9 mouse cellular contexts compared by ENCODE assay signal in the genomic region with DNA sequence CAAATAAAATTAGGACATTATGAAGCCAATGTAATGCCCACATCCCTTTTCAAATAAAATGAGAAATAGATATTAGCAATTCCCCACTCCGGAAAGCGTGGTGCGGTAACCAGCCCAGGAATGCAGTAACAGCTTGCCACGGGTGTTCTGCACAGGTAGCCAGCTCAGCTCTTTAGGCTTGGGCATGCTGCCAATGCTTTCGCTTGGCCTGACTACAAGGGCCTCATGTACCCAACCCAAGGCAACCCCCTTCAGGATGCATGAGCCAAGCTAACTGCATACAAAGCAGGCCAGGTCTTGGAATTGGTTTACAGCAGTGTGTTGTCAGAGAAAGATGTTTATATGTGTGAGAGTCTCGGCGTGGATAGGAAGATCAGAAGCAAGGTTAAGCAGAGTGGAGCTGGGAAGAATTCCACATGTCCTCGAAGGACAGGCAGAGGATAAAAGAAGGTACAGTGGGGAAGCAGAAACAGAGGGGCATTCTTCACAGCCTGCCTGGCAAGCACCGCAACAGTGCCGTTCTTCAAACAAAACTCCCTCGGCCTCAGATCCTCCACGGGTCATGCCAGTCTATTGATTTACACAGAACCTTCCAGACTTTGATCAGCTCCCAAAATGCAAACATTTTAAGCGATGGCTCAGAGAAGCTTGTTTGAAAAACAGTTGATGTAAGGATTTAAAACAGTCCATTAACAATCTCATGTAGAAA.
DNase-seq lines count a peak whose midpoint lies in the region; ATAC-seq lines count a peak whose summit lies in the region.
"Had no signal": no experiment of that assay in that cellular context is flagged by ENCODE, and none has a peak within 500 bp of the region (broad histone marks: within the 10 kb centered on the region; RNA-seq: fewer than 3 reads in every experiment).

No protein-coding gene starts in this region.

- H3K36me3 ChIP-seq in kidney, embryonic 16.5 days (ENCODE audit: insufficient read depth, low read length): no peaks in the 10 kb centered on the region
- H3K36me3 ChIP-seq: liver, embryonic 13.5 days had no signal

- no peak overlapping the region for H3K9ac ChIP-seq in kidney, embryonic 16.5 days (replicated peaks; ENCODE audit: low read length)
- H3K9ac ChIP-seq: hindbrain, embryonic 14.5 days; liver, embryonic 13.5 days had no signal

- WGBS in kidney, embryonic 16.5 days: 57% methylated on average over 13 of the region's 13 CpGs

- no peak for ATAC-seq in kidney, embryonic 16.5 days (ENCODE audit: low FRiP score, low TSS enrichment)

- no peak overlapping the region for H3K27ac ChIP-seq in kidney, embryonic 16.5 days (ENCODE audit: low read length)
- H3K27ac ChIP-seq: hindbrain, embryonic 14.5 days; liver, embryonic 13.5 days had no signal

- H3K4me2 ChIP-seq in kidney, embryonic 16.5 days (replicated peaks; ENCODE audit: low read depth, low read length): no peak overlapping the region
- H3K4me2 ChIP-seq: hindbrain, embryonic 14.5 days; liver, embryonic 13.5 days had no signal

- H3K27me3 ChIP-seq in kidney, embryonic 16.5 days (ENCODE audit: insufficient read depth, low read length): no peaks in the 10 kb centered on the region
- H3K27me3 ChIP-seq: liver, embryonic 13.5 days had no signal

- H3K4me1 ChIP-seq in kidney, embryonic 16.5 days (ENCODE audit: insufficient read depth, low read length): no peaks in the 10 kb centered on the region
- H3K4me1 ChIP-seq: liver, embryonic 13.5 days had no signal

- H3K4me3 ChIP-seq in kidney, embryonic 16.5 days (ENCODE audit: low read length): no peak overlapping the region
- H3K4me3 ChIP-seq: liver, embryonic 13.5 days had no signal

- no peaks in the 10 kb centered on the region for H3K9me3 ChIP-seq in kidney, embryonic 16.5 days (ENCODE audit: low read length)
- H3K9me3 ChIP-seq: liver, embryonic 13.5 days had no signal

- peak; percentile 47 for DNase-seq in kidney, adult 18-20 months
- peak; percentile 55 for DNase-seq in brain, adult 2 months (ENCODE audit: low read depth, low spot score)
- peak; percentile 32 for DNase-seq in cerebellum, adult 11-12 months
- DNase-seq in kidney, postnatal 4 days: peak; percentile 44 to 60
- no peak for DNase-seq in B cell, adult 2 months
- DNase-seq in layer of hippocampus, adult 11-12 months (ENCODE audit: low spot score): no peak
- DNase-seq: liver, embryonic 13.5 days had no signal

Comparison
In these comparisons a context has a peak if more than half of its experiments do, and no peak if none do; other contexts are left out.
1. DNase-seq: peak in kidney, adult 18-20 months (single experiment), brain, adult 2 months (single experiment), cerebellum, adult 11-12 months (single experiment) and kidney, postnatal 4 days (2 of 2); none in B cell, adult 2 months (0 of 2) and layer of hippocampus, adult 11-12 months (single experiment).